Mouse (Mus musculus): ENCODE data around the gene Xpr1.

GRCm38 (mm10) chr1:155391537-155391936 is 25.7 kb downstream of the Xpr1 start:
- TF ChIP-seq CTCF (conservative IDR thresholded peaks at IDR 0.05; ENCODE audit: low read length), result no peak
- TF ChIP-seq NANOG (IDR thresholded peaks at IDR 0.05; ENCODE audit: borderline replicate concordance, low read length), result no peak
